Mouse (Mus musculus): Measurements from ENCODE around the gene Abl2. TPM values are rescaled to one million over a fixed set of nuclear protein-coding genes. Genes with fewer than 3 reads are reported as not detected.

Abl2 gene
- polyA plus RNA-seq, 1 experiment from 2014 or later: 3.9 TPM

DNA sequence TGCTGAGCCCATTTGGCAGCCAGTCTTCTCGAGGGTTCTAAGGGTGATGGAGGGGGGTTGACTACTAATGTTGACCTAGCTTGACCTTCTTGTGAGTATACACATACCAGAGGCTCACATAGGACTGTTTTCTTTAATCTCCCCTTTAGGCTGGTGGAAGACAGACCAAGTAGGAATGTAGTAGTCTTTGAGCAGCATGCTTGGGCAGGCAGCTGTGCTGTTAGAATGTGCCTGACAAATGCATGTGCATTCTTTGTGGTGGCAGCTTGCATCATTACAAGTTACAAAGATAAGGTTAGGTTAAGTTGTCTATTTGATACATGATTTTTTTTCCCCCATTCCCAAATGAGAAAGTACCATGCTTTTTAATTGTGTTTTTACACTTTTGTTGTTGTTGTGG, 31.8 kb downstream of the Abl2 start:
- no peak for ATAC-seq (ENCODE audit: insufficient number of reproducible peaks, low FRiP score, low TSS enrichment, low read depth)
- H3K4me3 ChIP-seq: no peak overlapping the region
- WGBS: 10% methylated on average over 1 of the region's 1 CpGs
- peaks cover 2% of the 10 kb centered on the region; the same call in 1 of the 2 replicates for H3K4me1 ChIP-seq
- no peak overlapping the region for H3K9ac ChIP-seq
- no peaks in the 10 kb centered on the region for H3K9me3 ChIP-seq
- no peak overlapping the region for H3K27ac ChIP-seq
- H3K27me3 ChIP-seq: no peaks in the 10 kb centered on the region
- no peaks in the 10 kb centered on the region for H3K36me3 ChIP-seq
- H3K4me2 ChIP-seq: no peak overlapping the region

DNA sequence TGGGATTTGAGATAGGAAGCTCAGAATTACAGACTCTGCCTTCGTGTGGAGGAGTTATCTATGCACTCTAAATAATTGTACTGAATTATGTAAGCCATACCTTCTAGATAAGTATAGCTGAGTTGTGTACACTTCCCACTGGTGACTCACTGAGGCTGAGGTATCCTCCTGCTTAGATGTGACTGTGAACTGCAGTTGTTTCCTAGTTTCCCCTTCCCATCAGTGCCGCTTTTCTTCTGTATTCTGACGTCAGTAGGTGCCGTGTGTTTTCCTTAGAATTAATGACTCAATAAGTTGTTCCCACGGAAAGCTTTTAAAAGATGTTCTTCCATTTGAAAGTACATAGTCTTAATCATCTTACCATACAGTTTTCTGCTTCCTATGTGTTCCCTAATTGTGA, 34.7 kb downstream of the Abl2 start:
- no peaks in the 10 kb centered on the region for H3K27me3 ChIP-seq
- WGBS: 73% methylated on average over 5 of the region's 5 CpGs
- H3K36me3 ChIP-seq: no peaks in the 10 kb centered on the region
- ATAC-seq (ENCODE audit: insufficient number of reproducible peaks, low FRiP score, low TSS enrichment, low read depth): no peak
- H3K4me2 ChIP-seq: no peak overlapping the region
- H3K9ac ChIP-seq: no peak overlapping the region
- H3K4me1 ChIP-seq: no peaks in the 10 kb centered on the region
- H3K9me3 ChIP-seq: no peaks in the 10 kb centered on the region
- H3K4me3 ChIP-seq: no peak overlapping the region
- no peak overlapping the region for H3K27ac ChIP-seq

DNA sequence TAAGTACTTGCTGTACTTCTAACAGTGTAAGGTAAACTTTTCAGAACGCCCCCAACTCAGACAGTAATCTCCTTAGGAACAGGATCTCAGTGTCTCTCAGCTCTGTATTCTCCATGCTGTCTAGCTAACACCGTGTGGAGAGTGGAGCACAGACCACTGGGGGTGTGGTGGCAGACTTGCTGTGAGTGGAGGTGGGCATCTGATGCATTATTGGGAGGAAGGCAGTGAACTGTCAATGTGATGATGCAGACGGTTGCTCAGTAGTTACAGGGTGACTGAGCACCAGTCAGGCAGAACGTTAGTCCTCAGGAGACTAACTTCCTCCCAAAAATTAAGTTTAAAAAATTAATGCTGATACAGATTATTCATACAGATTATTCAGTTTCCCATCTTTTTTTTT, 38.5 kb downstream of the Abl2 start:
- no peak for ATAC-seq (ENCODE audit: insufficient number of reproducible peaks, low FRiP score, low TSS enrichment, low read depth)
- no peak overlapping the region for H3K4me2 ChIP-seq
- H3K27ac ChIP-seq: no peak overlapping the region
- WGBS: 86% methylated on average over 4 of the region's 4 CpGs
- H3K9ac ChIP-seq: no peak overlapping the region
- 0 out of 2 replicates have a peak, but pooled peaks cover 2% of the 10 kb centered on the region for H3K36me3 ChIP-seq
- no peaks in the 10 kb centered on the region for H3K4me1 ChIP-seq
- H3K27me3 ChIP-seq: no peaks in the 10 kb centered on the region
- no peaks in the 10 kb centered on the region for H3K9me3 ChIP-seq
- no peak overlapping the region for H3K4me3 ChIP-seq

DNA sequence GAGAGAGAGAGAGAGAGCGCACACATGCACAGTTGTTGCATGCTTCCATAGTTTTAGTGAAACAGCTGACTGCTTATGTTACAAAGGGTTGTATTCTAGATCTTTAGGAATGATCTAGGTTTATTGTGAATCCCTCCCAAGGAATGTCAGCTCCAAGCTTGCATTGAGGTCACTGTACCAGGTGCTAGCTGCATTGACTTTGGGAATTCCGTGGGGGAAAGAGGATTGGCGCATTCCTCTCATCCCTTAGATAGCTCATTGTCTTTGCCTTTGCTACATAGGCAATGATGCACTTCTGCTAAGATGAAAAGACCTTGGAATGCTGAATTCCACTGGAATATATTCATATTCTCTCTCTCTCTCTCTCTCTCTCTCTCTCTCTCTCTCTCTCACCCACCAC, 44.0 kb downstream of the Abl2 start:
- no peaks in the 10 kb centered on the region for H3K27me3 ChIP-seq
- no peak overlapping the region for H3K9ac ChIP-seq
- H3K4me3 ChIP-seq: no peak overlapping the region
- 0 out of 2 replicates have a peak, but pooled peaks cover 8% of the 10 kb centered on the region for H3K4me1 ChIP-seq
- WGBS: 83% methylated on average over 3 of the region's 3 CpGs
- H3K9me3 ChIP-seq: no peaks in the 10 kb centered on the region
- no peak for ATAC-seq (ENCODE audit: insufficient number of reproducible peaks, low FRiP score, low TSS enrichment, low read depth)
- H3K36me3 ChIP-seq: 0 out of 2 replicates have a peak, but pooled peaks cover 2% of the 10 kb centered on the region
- no peak overlapping the region for H3K27ac ChIP-seq
- no peak overlapping the region for H3K4me2 ChIP-seq

DNA sequence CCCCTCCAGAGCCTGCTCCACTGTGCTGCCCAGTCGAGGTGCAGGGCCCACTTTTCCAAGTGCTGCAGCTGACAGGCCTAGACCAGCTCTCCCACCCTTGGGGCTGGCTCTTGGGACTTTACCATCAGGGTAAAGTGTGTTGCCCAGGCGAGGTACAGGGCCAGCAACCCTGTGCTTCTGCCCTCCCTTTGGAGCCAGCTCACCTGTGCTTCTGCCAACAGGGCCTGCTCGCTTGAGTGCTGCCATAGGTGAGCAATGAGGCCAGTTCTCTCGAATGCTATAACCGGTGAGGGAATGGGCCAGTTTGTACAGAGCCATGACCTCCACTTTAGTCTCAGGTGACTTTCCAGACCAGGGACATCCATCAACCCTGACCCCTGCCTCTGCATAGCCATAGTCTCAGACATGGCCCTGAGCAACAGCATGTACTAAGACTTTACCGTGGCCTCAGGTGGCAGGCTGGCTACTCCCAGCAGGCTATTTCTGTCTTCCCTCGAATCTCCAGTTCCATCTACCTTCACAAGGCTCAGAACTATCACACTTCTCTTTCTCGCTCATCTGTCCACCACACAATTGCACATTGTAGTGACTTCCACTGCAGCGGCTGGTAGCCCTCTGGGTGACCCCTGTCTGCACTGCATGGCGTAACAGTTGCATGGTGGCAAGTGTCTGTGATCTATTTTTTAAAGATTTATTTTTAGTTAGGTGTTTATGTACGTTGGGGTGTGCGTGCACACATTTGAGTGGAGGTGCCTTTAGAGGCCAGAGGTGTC, 46.7 kb downstream of the Abl2 start:
- Histone ChIP-seq H3K4me3 (no peak overlapping the region), H3K9me3 (no peaks in the 10 kb centered on the region), H3K4me2 (no peak overlapping the region), H3K4me1 (0 out of 2 replicates have a peak, but pooled peaks cover 8% of the 10 kb centered on the region), H3K9ac (no peak overlapping the region), H3K27me3 (no peaks in the 10 kb centered on the region), H3K27ac (no peak overlapping the region), H3K36me3 (no peaks in the 10 kb centered on the region)
- WGBS: 71% methylated on average over 12 of the region's 12 CpGs
- ATAC-seq (ENCODE audit: insufficient number of reproducible peaks, low FRiP score, low TSS enrichment, low read depth): no peak

DNA sequence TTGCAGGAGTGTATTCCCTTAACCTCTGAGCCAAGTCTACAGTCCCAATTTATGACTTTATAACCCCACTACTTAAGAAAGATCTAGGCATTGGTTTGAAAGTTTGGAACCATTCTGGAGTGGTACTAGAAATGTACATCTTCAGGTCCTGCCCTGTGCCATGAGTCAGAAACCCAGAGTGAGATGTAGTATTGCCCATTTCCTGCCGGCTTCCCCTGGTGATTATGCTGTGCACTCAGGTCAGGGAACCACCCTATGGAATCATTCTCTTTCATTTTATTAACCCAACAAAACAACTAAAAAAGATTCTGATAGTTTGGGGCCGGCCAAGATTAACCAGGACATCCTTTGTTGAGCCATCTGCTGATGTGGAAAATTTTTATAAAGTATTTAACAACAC, 47.4 kb downstream of the Abl2 start:
- Histone ChIP-seq H3K4me2 (no peak overlapping the region), H3K27me3 (no peaks in the 10 kb centered on the region), H3K9me3 (no peaks in the 10 kb centered on the region), H3K4me3 (no peak overlapping the region), H3K9ac (no peak overlapping the region), H3K27ac (no peak overlapping the region), H3K4me1 (0 out of 2 replicates have a peak, but pooled peaks cover 8% of the 10 kb centered on the region), H3K36me3 (no peaks in the 10 kb centered on the region)
- no peak for ATAC-seq (ENCODE audit: insufficient number of reproducible peaks, low FRiP score, low TSS enrichment, low read depth)
- 62% methylated on average over 2 of the region's 2 CpGs for WGBS

DNA sequence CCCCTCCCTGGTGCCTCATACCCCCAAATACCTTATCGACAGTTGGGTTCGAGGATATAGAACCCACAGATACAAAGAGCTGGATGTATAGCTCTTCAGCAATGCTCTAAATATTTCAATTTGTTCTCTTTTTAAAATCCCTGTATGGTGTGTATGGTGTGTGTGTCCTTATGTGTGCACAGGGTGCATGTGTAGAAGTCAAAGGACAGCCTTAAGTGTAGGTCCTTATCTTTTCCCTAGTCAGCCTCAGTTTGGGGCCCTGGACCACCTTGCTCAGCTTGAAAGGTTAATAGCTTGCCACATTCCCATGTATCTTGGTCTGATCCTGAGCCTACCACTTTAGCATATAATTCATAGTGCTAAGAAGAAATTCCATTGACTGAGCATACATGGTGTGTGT, 49.9 kb downstream of the Abl2 start:
- WGBS: 91% methylated on average over 2 of the region's 2 CpGs
- ATAC-seq (ENCODE audit: insufficient number of reproducible peaks, low FRiP score, low TSS enrichment, low read depth): no peak
- H3K9ac ChIP-seq: no peak overlapping the region

DNA sequence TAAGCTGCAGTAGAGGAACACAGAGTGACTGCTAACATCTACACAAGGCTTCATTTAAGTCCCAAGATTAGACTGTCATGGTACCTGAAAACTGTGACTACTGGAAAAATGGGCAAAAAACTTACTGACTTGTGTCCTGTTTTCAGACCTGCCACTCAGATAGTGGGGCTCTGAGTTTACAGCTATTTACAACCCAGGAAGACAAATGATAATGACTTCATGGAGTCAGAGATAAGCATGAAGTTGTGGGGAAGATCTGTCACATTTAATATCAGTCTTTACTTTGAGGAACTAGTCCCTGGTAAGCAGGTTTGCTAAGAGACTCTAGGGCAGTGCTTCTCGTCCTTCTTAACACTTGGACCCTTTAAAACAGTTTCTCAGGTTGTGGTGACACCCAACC, 51.7 kb downstream of the Abl2 start:
- H3K27ac ChIP-seq: no peak overlapping the region
- H3K27me3 ChIP-seq: no peaks in the 10 kb centered on the region
- ATAC-seq (ENCODE audit: insufficient number of reproducible peaks, low FRiP score, low TSS enrichment, low read depth): no peak
- 81% methylated on average over 1 of the region's 1 CpGs for WGBS
- H3K9me3 ChIP-seq: no peaks in the 10 kb centered on the region
- H3K4me3 ChIP-seq: no peak overlapping the region
- no peaks in the 10 kb centered on the region for H3K36me3 ChIP-seq
- H3K4me1 ChIP-seq: peaks cover 12% of the 10 kb centered on the region
- H3K9ac ChIP-seq: no peak overlapping the region
- H3K4me2 ChIP-seq: no peak overlapping the region

More for the DNA sequence above, 49.9 kb downstream of the Abl2 start:
- H3K9me3 ChIP-seq: no peaks in the 10 kb centered on the region
- no peaks in the 10 kb centered on the region for H3K27me3 ChIP-seq
- H3K4me1 ChIP-seq: 0 out of 2 replicates have a peak, but pooled peaks cover 8% of the 10 kb centered on the region
- no peaks in the 10 kb centered on the region for H3K36me3 ChIP-seq
- no peak overlapping the region for H3K27ac ChIP-seq
- H3K4me3 ChIP-seq: no peak overlapping the region
- no peak overlapping the region for H3K4me2 ChIP-seq

DNA sequence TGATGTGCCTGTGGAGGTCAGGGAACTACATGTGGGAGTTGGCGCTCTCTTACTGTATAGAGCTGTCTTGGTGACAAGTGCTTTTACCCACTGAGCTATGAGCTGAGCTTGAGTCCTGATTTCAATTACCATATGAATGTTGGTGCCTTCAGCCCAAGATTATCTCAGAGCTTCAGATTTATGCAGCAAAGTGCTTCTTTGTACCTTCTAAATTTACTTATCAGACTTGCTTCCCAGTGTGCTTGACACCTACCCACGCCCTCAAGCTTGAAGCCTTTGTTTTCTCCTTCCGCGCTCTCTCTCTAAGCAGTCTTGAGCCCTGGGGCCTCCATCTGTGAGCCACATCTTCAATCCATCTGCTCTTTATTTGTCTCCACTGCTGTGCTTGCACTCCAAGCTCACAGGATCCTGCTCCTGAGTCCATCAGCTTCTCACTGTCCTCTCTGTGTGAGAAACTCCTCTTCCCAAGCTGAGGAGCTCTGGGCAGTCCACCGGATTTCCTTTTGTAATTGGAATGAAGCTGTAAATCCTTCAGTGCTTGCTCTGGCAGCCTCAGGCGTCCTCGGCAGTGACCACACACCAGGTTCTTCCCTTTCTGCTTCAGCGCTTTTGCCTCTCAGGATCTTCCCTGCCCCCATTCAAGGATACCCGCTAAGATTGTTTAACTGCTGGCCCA, 55.4 kb downstream of the Abl2 start:
- Histone ChIP-seq H3K9ac (no peak overlapping the region), H3K4me3 (no peak overlapping the region), H3K36me3 (no peaks in the 10 kb centered on the region), H3K4me2 (no peak overlapping the region), H3K9me3 (no peaks in the 10 kb centered on the region), H3K27ac (peak overlapping the region; percentile 69), H3K4me1 (peaks cover 25% of the 10 kb centered on the region), H3K27me3 (no peaks in the 10 kb centered on the region)
- no peak for ATAC-seq (ENCODE audit: insufficient number of reproducible peaks, low FRiP score, low TSS enrichment, low read depth)
- WGBS: 29% methylated on average over 9 of the region's 9 CpGs

DNA sequence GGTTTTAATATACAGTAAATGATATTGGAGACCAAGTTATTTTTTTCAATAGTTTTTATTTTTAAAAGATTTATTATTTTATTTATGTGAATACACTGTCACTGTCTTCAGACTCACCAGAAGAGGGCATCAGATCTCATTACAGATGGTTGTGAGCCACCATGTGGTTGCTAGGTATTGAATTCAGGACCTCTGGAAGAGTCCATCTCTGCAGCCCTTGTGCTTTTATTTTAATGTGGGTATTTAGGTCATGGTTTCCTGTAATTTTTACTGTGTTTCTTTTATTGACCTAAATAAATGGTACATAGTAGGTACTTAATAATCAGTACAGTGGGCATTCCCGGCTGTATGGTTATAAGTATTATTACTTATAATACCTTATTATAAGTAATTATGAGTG, 56.1 kb downstream of the Abl2 start:
- Histone ChIP-seq H3K9ac (no peak overlapping the region), H3K36me3 (no peaks in the 10 kb centered on the region), H3K9me3 (no peaks in the 10 kb centered on the region), H3K4me3 (no peak overlapping the region), H3K27me3 (no peaks in the 10 kb centered on the region), H3K4me2 (no peak overlapping the region), H3K27ac (0 out of 2 replicates have a peak overlapping the region, but pooled peaks have one; percentile 79), H3K4me1 (peaks cover 25% of the 10 kb centered on the region)
- WGBS: 56% methylated on average over 1 of the region's 1 CpGs
- no peak for ATAC-seq (ENCODE audit: insufficient number of reproducible peaks, low FRiP score, low TSS enrichment, low read depth)

DNA sequence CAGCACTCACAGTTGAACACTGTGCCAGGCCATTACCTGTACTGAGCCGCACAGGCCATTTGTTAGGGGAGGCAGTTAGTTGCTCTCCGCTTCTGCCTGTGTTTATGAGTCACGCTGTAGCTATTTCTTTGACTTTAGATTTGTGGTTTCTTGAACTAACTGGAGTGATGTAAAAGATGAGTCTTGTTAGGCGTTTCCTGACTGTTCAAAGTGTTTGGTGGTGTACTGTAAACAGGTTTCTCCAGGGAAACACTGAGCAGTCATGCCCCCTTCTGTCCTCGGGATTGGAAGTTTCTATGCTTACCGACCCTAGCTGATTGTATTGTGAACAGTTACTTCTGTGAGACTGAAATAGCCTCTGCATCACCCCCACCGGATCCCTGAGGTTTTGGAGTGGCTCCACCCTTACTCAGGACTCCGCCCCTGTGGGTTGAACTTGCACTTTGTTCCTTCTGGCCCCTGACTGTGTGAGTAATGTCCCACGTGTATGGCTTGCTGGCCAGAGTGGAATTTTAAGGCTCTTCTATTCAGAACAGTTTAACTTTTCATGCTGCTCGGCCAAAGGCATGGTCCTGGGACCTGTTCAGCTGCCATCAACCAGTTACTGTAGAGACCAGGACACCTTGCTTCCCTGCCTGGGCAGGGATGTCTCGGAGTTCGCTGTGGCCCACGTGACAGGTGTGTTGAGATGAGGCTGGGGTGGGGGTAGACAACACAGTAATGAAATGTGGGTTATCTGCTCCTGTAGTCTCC, 57.0 kb downstream of the Abl2 start:
- Histone ChIP-seq H3K27me3 (no peaks in the 10 kb centered on the region), H3K9me3 (no peaks in the 10 kb centered on the region), H3K9ac (no peak overlapping the region), H3K36me3 (no peaks in the 10 kb centered on the region), H3K4me1 (peaks cover 25% of the 10 kb centered on the region), H3K4me2 (peak overlapping the region; percentile 35), H3K27ac (peak overlapping the region; percentile 79), H3K4me3 (peak overlapping the region; percentile 14; the same call in 1 of the 2 replicates)
- peak; percentile 83 for ATAC-seq (ENCODE audit: insufficient number of reproducible peaks, low FRiP score, low TSS enrichment, low read depth)
- 15% methylated on average over 13 of the region's 13 CpGs for WGBS

Measured in limb, embryonic 15.5 days (tissue).